Mouse (Mus musculus) kidney, postnatal 25 days (tissue): Measurements from ENCODE around the gene Vmn1r213.

Source experiments
- DNase-seq, 2 experiments: peaks; one replicate each; pipeline ENCODE4 v3.0.0; 2021; ENCODE audit warnings: mixed read lengths in 2 of 2

Vmn1r213 gene

DNA sequence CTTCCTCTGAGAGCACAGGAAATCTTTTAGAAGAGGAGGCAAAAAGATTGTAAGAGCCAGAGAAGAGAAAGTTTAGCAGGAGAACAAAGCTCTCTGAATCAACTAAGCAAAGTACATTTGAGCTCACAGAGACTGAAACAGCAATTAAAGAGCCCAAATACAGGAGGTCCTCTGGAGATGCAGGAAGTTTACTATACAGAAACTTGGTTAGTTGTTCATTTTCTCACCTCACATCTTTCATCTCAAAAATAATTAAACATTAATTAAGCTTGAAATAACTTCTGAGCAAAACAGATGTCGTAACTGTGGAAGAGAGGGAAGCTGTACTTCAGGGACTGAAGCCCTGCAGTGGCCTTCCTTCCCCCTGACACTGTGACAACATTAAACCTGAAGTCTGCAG lies at the start of gene Vmn1r213:
Gene Vmn1r213 (plus strand): TSS at position 301 of the 400 bp plus-strand sequence.
- no peak for DNase-seq

DNA sequence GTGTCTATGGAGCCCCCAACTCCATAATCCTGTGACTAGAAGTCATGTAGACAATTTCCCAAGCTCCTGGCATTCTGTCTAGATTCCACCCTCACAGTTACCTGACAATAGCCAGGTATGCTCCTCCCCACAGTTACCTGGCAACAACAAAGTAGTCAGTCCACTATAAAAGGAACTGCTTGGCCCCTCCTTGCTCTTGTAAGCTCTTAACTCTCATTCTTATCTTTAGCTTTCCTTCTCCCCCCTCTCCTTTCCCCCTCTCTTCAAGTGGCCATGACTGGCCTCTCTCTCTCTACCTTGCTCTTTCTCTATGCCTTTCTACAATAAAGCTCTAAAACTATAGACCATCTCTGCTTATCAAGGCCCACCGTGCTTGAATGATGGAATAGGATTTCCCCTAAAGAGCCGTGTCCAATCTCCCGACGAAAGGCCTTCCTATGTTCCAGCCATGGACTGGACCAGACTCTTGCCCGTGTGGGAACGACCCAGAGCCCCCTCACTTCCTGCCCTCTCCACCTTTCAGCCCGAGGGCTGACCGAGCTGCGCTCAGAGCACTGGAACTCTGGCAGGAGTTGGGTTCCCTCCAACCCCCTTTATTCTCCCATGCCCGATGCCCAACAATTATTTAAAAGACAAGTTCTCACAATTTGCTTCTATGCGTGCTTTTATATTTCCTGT lies 17.1 kb upstream of the Vmn1r213 start:
- DNase-seq, result no peak

DNA sequence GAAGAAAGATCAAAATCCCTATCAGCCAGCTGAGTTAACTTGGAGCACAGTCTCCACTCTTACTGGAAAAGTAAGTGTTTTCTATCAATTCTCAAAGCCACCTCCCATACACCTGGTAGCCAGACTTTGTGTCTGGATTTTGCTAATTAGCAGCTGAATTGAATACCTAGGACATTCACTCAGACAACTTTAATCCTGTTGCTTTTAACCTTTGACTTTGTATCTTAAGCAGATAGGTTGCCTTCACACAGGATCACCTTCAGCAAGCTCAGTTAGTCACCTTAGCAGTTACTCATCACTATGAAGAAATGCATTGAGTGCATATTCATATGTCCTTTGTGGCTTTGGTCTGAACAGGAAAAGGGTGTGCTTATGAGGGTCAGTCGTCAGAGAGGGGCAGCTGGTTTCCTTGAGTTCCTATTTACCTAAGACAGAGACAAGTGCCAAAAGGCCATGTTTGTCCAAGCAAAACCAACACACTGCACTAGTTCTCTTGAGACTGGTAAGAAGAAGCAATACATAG lies 15.2 kb upstream of the Vmn1r213 start:
- DNase-seq, result no peak

DNA sequence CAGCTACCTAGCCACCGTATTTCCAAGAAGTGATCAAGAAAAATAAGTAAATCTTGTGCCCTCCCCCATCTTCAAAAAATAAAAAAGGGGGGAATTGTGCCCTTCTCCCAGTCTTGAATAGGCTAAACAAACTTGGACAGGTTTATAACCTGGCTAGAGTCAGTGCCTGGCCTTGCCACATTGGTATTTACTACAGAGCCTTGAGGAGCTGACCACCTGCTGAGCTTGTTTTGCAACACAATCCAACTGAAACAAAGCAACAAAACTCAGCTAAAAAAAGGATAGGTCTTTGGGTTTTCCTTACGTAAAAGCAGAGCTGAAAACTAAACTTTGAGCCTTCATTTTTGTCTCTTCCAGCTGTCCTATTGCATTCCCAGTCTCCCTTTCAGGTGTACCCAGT lies 14.7 kb upstream of the Vmn1r213 start:
- DNase-seq, result no peak

DNA sequence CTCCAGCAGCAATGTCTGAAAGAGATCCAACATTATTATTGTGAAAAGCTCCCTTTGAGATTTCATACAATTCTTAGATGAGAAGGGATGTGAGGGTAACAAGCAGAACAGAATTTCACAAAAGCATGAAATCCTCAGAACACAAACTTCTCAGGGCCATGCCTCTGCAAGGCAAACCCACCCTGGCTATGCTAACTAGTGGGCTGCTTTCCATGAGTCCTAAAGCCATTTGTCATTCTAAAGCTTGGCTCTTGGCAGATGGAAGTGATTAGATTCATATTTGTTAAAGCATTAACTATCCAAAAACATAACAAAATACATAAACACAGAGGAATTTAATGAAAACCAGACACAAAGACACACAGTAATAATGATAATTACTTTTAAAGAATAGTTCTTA lies 10.7 kb downstream of the Vmn1r213 start:
- DNase-seq, result no peak

DNA sequence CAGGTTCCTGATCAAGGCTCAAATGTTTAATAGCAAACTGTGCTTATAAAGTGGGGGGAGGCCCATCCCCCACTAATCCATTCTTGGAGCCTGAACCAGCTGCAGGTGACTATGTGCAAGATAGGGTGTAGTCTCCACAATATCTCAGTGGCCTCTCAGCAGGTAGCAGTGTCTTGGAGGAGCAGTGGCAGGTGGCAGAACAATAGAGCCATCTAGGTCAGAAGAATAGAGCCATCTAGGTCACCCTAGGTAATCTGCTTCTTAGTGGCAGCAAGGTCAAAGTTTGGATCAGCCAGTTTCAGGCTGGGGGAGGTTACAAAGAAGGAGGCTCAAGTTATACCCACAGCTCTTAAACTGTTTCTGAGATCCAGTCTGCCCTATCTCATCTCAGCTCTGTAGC lies 17.4 kb downstream of the Vmn1r213 start:
- DNase-seq, result no peak

DNA sequence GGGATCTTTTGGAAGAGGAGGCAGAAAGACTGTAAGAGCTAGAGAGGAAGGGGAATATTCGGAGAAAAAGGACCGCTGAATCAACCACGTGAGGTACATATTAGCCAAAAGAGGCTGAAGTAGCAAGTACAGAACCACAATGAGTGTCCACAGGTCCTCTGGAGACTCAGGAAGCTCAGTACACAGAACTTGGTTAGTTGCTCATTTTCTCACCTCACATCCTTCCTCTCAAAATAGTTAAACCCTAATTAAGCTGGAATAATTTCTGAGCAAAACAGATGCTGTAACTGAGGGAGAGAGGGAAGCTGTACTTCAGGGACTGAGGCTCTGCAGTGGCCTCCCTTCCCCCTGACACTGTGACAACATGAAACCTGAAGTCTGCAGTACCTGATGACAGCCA lies 22.7 kb downstream of the Vmn1r213 start, which contains the start of gene Vmn1r214:
Gene Vmn1r214 (plus strand): TSS at position 301 of the 400 bp plus-strand sequence.
- no peak for DNase-seq

DNA sequence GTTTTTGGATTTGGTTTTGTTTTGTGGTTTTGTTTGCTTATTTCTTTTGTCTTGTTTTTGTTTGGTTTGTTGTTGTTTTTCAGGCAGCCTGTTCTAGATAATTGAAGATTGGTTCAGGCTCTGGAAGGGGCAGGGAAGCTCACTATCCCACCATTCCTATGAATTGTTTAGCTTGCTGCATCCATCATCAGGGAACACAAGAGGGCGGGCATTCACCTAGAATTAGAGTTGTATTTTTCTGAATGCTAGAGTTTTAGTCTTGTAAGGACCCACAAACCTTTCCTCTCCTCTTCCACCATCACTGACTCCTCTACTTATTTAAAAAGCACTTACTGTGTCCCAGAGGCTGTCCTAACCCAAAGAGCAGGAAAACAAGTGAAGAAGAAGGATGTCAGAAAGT lies 50.3 kb downstream of the Vmn1r213 start:
- no peak for DNase-seq
